ENCODE assay signal across 8 mouse cellular contexts in the genomic region with DNA sequence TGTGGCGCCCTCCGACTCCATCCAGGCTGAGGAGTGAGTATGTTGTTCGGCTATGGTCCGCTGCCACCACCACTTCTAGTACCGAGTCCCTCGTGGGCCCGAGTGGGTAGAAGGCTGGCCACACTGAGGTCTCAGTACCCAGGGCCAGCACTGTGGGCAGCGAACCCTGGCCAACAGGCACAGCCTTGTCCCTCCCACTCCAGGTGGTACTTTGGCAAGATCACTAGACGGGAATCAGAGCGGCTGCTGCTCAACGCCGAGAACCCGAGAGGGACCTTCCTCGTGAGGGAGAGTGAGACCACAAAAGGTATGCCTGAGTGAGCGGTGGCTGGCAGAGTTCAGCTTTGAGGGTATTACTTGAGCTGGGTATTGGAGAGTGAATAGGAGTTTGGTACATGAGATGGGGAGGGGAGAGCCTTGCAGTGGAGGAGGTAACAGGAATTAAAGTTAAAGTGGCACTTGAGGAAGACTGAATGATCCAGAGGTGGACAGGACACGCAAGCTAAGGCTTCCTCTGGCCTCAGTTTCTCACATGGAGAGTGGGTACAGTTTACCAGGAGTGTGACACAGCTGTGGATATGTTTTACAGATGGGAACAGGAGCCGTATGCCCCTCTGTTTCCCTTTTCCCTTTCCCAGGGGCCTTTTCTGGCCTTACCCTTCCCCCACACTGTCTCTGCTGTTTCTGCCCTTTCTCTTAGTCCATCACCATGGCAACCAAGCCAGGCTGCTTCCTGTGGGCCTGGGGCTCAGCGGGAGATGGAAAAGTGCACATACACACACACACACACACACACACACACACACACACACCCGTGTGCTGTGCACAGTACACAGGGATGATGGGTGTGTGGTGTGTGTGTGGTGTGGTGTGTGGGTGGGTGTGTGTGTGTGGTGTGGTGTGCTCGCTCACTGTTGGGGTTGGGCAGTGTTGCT. TPM values are rescaled to one million over a fixed set of nuclear protein-coding genes. Genes with fewer than 3 reads are reported as not detected.
DNase-seq lines count a peak whose midpoint lies in the region; ATAC-seq and TF ChIP-seq lines count a peak whose summit lies in the region.

No protein-coding gene starts in this region.

- DNase-seq in kidney, postnatal 4 days, result peak; percentile 40 to 59
- DNase-seq in kidney, adult 9 months, result no peak
- DNase-seq in embryo, embryonic 11.5 days (ENCODE audit: low read depth, low spot score), result peak; percentile 85
- peak; percentile 80 for DNase-seq in hindbrain, postnatal 0 days (ENCODE audit: low spot score)
- no peak for DNase-seq in thymus, postnatal 10 days (ENCODE audit: low spot score in 2 of 2)
- no peak for DNase-seq in layer of hippocampus, adult 11-12 months (ENCODE audit: low spot score)
- DNase-seq in cerebellum, adult 11 months, result no peak

- no peak overlapping the region for H3K4me2 ChIP-seq in hindbrain, postnatal 0 days (ENCODE audit: low read depth, low read length)
- peak overlapping the region; percentile 50 for H3K4me2 ChIP-seq in neural tube, embryonic 12.5 days (replicated peaks)

- ATAC-seq in hindbrain, postnatal 0 days, result peak; percentile 18; the same call in 1 of the 2 replicates
- ATAC-seq in neural tube, embryonic 12.5 days (ENCODE audit: low FRiP score, low read depth), result peak; percentile 17

- TF ChIP-seq CTCF in hindbrain, postnatal 0 days (IDR thresholded peaks at IDR 0.05; ENCODE audit: low read depth), result no peak

- peak overlapping the region; percentile 1; the same call in 1 of the 2 replicates for H3K9ac ChIP-seq in hindbrain, postnatal 0 days (replicated peaks; ENCODE audit: low read length)
- peak overlapping the region; percentile 59 for H3K9ac ChIP-seq in neural tube, embryonic 12.5 days

- WGBS in hindbrain, postnatal 0 days, result 20% methylated on average over 20 of the region's 20 CpGs
- WGBS in neural tube, embryonic 12.5 days, result 38% methylated on average over 20 of the region's 20 CpGs

- H3K4me1 ChIP-seq in hindbrain, postnatal 0 days (ENCODE audit: insufficient read depth, low read length), result peaks cover 30% of the 10 kb centered on the region
- peaks cover 72% of the 10 kb centered on the region for H3K4me1 ChIP-seq in neural tube, embryonic 12.5 days

- H3K36me3 ChIP-seq in hindbrain, postnatal 0 days (ENCODE audit: insufficient read depth, low read length), result peaks cover 30% of the 10 kb centered on the region
- peaks cover 30% of the 10 kb centered on the region for H3K36me3 ChIP-seq in neural tube, embryonic 12.5 days

- H3K4me3 ChIP-seq in hindbrain, postnatal 0 days (ENCODE audit: low read length), result no peak overlapping the region
- no peak overlapping the region for H3K4me3 ChIP-seq in neural tube, embryonic 12.5 days

- no peaks in the 10 kb centered on the region for H3K27me3 ChIP-seq in hindbrain, postnatal 0 days (ENCODE audit: insufficient read depth, low read length)
- no peaks in the 10 kb centered on the region for H3K27me3 ChIP-seq in neural tube, embryonic 12.5 days (replicated peaks)

- H3K27ac ChIP-seq in hindbrain, postnatal 0 days, result peak overlapping the region; percentile 94
- peak overlapping the region; percentile 98 for H3K27ac ChIP-seq in neural tube, embryonic 12.5 days

- H3K9me3 ChIP-seq in hindbrain, postnatal 0 days (ENCODE audit: low read length), result no peaks in the 10 kb centered on the region
- no peaks in the 10 kb centered on the region for H3K9me3 ChIP-seq in neural tube, embryonic 12.5 days

RNA-seq across cellular contexts. Expression of gene Src, which starts 44.8 kb away (rescaled TPM):
- 133 and 134 TPM in 2 replicates for total RNA-seq in hindbrain, postnatal 0 days (2014; rRNA removed)
- 23.2 and 25.4 TPM in 2 replicates for polyA plus RNA-seq in hindbrain, postnatal 0 days (2015; fragmentation: Nextera tagmentation; extraction: Ambion mirVana)
- 34.2 and 38.1 TPM in 2 replicates for polyA plus RNA-seq in neural tube, embryonic 12.5 days (2016; fragmentation: Nextera tagmentation; extraction: Ambion mirVana)

Comparison
In these comparisons a context has a peak if more than half of its experiments do, and no peak if none do; other contexts are left out.
1. DNase-seq: peak in kidney, postnatal 4 days (2 of 2), embryo, embryonic 11.5 days (single experiment) and hindbrain, postnatal 0 days (single experiment); none in kidney, adult 9 months (single experiment), thymus, postnatal 10 days (0 of 2), layer of hippocampus, adult 11-12 months (single experiment) and cerebellum, adult 11 months (single experiment).